Mouse (Mus musculus) testis, adult 2 months (tissue): ENCODE measurements at regions not wholly inside any gene's neighbourhood (a gene's known extent, or its start where the extent isn't known, plus 50 kb on each side); places are given as distances from the start of the nearest gene placed in this dataset.

ENCODE experiments used
- CTCF ChIP-seq: fragments of 200-500 bp; IDR thresholded peaks from 2 replicates; pipeline ENCODE4 v1.5.1; 2012; ENCODE audit warnings: low read depth, mild to moderate bottlenecking, inconsistent platforms, low read length, moderate library complexity; ENCODE audit not compliant: control insufficient read depth, insufficient read depth, insufficient replicate concordance
- POLR2A ChIP-seq: fragments of 200-500 bp; IDR thresholded peaks from 2 replicates; pipeline ENCODE4 v1.6.1; 2012; ENCODE audit warnings: low read depth, mild to moderate bottlenecking, inconsistent platforms, low read length, moderate library complexity; ENCODE audit not compliant: control insufficient read depth

GRCm38 (mm10) chr9:61601911-61602310 lies 229.7 kb downstream of the Tle3 start:
- TF ChIP-seq CTCF, result no peak
- no peak for TF ChIP-seq POLR2A
